Mouse (Mus musculus): ENCODE data around the gene Olfr670. TPM values are rescaled to one million over a fixed set of nuclear protein-coding genes. Genes with fewer than 3 reads are reported as not detected.

The Olfr670 gene
- polyA plus RNA-seq, 1 experiment = not detected

- H3K4me3 ChIP-seq (ENCODE audit: insufficient read depth, poor library complexity, severe bottlenecking) = no peak within 1 kb of the TSS
- no peaks in the 10 kb centered on the region for H3K79me2 ChIP-seq (ENCODE audit: control insufficient read depth, insufficient read depth)
- H3ac ChIP-seq (ENCODE audit: control insufficient read depth, insufficient read length, low read depth) = no peak within 1 kb of the TSS
- no peaks in the 10 kb centered on the region for H3K79me3 ChIP-seq (ENCODE audit: low read depth)
- TF ChIP-seq MYOG (IDR thresholded peaks at IDR 0.05; ENCODE audit: control insufficient read depth, extremely low read depth, insufficient read length) (no peak), CEBPB (IDR thresholded peaks at IDR 0.05; ENCODE audit: low read depth) (no peak)
- H3K27me3 ChIP-seq (ENCODE audit: control insufficient read depth, insufficient read depth, insufficient read length) = no peaks in the 10 kb centered on the region
- H3K36me3 ChIP-seq (ENCODE audit: control insufficient read depth, insufficient read depth) = no peaks in the 10 kb centered on the region
Observed at GRCm38 (mm10) chr7:104927957-104928356, 34.5 kb downstream of the Olfr670 start, which contains the start of gene Olfr668. Olfr668 (minus strand) TSS chr7:104928057.

DNA sequence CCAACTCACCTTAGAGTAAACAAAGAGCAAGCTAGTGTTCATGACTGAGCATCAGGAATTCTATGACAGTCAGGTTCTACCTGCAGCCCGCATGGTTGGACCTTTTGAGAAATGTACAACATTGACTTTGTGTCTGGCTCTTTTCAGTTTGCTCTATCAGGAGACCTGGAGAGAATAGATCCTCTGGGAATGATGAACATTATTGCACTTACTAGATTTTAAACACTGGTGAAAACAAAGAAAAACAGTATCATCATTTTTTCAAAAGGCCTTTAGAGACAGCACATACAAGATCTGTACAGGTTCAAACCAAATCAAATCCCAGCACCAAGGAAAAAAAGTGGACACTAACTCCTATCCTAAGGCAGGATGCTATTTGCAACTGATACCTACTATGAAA is 41.0 kb downstream of the Olfr670 start, which contains the start of gene Olfr667:
Gene Olfr667, minus strand, starts transcription at position 101 of the 400 bp plus-strand sequence.
- TF ChIP-seq MYOG (IDR thresholded peaks at IDR 0.05; ENCODE audit: control insufficient read depth, extremely low read depth, insufficient read length) = no peak
- TF ChIP-seq CTCF (IDR thresholded peaks at IDR 0.05; ENCODE audit: control insufficient read depth, insufficient read depth, insufficient read length) = no peak
- no peak for TF ChIP-seq USF1 (IDR thresholded peaks at IDR 0.05; ENCODE audit: low read depth)
- no peak for TF ChIP-seq FOSL1 (IDR thresholded peaks at IDR 0.05; ENCODE audit: insufficient read depth, low read length, poor library complexity, severe bottlenecking)
- no peak for TF ChIP-seq MAX (IDR thresholded peaks at IDR 0.05)
- no peak for TF ChIP-seq MYOD1 (IDR thresholded peaks at IDR 0.05; ENCODE audit: control insufficient read depth, insufficient read length, low read depth)
- TF ChIP-seq CEBPB (IDR thresholded peaks at IDR 0.05; ENCODE audit: low read depth) = no peak
- H3K4me3 ChIP-seq (ENCODE audit: insufficient read depth, poor library complexity, severe bottlenecking) = no peak within 1 kb of the TSS

More for the DNA sequence above, 41.0 kb downstream of the Olfr670 start, which contains the start of gene Olfr667:
- no peaks in the 10 kb centered on the region for H3K79me3 ChIP-seq (ENCODE audit: low read depth)
- no peaks in the 10 kb centered on the region for H3K27me3 ChIP-seq (ENCODE audit: control insufficient read depth, insufficient read depth, insufficient read length)
- no peaks in the 10 kb centered on the region for H3K36me3 ChIP-seq (ENCODE audit: control insufficient read depth, insufficient read depth)
- no peak within 1 kb of the TSS for H3ac ChIP-seq (ENCODE audit: control insufficient read depth, insufficient read length, low read depth)
- H3K79me2 ChIP-seq (ENCODE audit: control insufficient read depth, insufficient read depth) = no peaks in the 10 kb centered on the region

Other genes with a start within 250 kb of the Olfr670 start
- gene Usp17le, start 185.2 kb downstream of the Olfr670 start, polyA plus RNA-seq (2012; fragmentation: generic; extraction: Trizol) = 0.19 TPM
- 0.25 TPM for gene Usp17lb, start 120.0 kb downstream of the Olfr670 start, polyA plus RNA-seq (2012; fragmentation: generic; extraction: Trizol)
- gene Usp17la, start 105.6 kb downstream of the Olfr670 start, polyA plus RNA-seq (2012; fragmentation: generic; extraction: Trizol) = 0.77 TPM
- gene Olfr665, start 84.6 kb downstream of the Olfr670 start, polyA plus RNA-seq (2012; fragmentation: generic; extraction: Trizol) = not detected
- gene Olfr666, start 66.7 kb downstream of the Olfr670 start, polyA plus RNA-seq (2012; fragmentation: generic; extraction: Trizol) = not detected
- gene Olfr667, start 41.1 kb downstream of the Olfr670 start, polyA plus RNA-seq (2012; fragmentation: generic; extraction: Trizol) = not detected
- not detected for gene Olfr668, start 34.6 kb downstream of the Olfr670 start, polyA plus RNA-seq (2012; fragmentation: generic; extraction: Trizol)
- not detected for gene Olfr669, start 28.4 kb downstream of the Olfr670 start, polyA plus RNA-seq (2012; fragmentation: generic; extraction: Trizol)
- not detected for gene Olfr671, start 16.5 kb upstream of the Olfr670 start, polyA plus RNA-seq (2012; fragmentation: generic; extraction: Trizol)
- gene Olfr672, start 39.4 kb upstream of the Olfr670 start, polyA plus RNA-seq (2012; fragmentation: generic; extraction: Trizol) = not detected
- not detected for gene Olfr675, start 65.8 kb upstream of the Olfr670 start, polyA plus RNA-seq (2012; fragmentation: generic; extraction: Trizol)
- not detected for gene Olfr676, start 70.1 kb upstream of the Olfr670 start, polyA plus RNA-seq (2012; fragmentation: generic; extraction: Trizol)
- gene Olfr677, start 88.8 kb upstream of the Olfr670 start, polyA plus RNA-seq (2012; fragmentation: generic; extraction: Trizol) = not detected
- not detected for gene Olfr678, start 101.9 kb upstream of the Olfr670 start, polyA plus RNA-seq (2012; fragmentation: generic; extraction: Trizol)
- not detected for gene Olfr679, start 118.6 kb upstream of the Olfr670 start, polyA plus RNA-seq (2012; fragmentation: generic; extraction: Trizol)
- gene Olfr680-ps1, start 130.2 kb upstream of the Olfr670 start, polyA plus RNA-seq (2012; fragmentation: generic; extraction: Trizol) = not detected
- gene Olfr681, start 154.2 kb upstream of the Olfr670 start, polyA plus RNA-seq (2012; fragmentation: generic; extraction: Trizol) = not detected
- not detected for gene Olfr683, start 184.4 kb upstream of the Olfr670 start, polyA plus RNA-seq (2012; fragmentation: generic; extraction: Trizol)
- gene Olfr684, start 201.0 kb upstream of the Olfr670 start, polyA plus RNA-seq (2012; fragmentation: generic; extraction: Trizol) = not detected
- not detected for gene Olfr685, start 223.4 kb upstream of the Olfr670 start, polyA plus RNA-seq (2012; fragmentation: generic; extraction: Trizol)
- not detected for gene Olfr686, start 244.9 kb upstream of the Olfr670 start, polyA plus RNA-seq (2012; fragmentation: generic; extraction: Trizol)

All from C2C12 (cell line).